Mouse (Mus musculus) urinary bladder, postnatal 36 days (tissue): Measurements from ENCODE around the gene Ica1l.

Source experiments
- DNase-seq, 2 experiments: peaks; one replicate each; pipeline ENCODE4 v3.0.0; 2022; ENCODE audit warnings: low spot score in 2 of 2, mixed read lengths in 1 of 2

The Ica1l gene

GRCm38 (mm10) chr1:59966171-59966785, 76.7 kb downstream of the Ica1l start:
- DNase-seq: no peak

- no peak for DNase-seq
These were observed 83.0 kb downstream of the Ica1l start for GRCm38 (mm10) chr1:59959941-59960340.

GRCm38 (mm10) chr1:59957206-59957605, 85.8 kb downstream of the Ica1l start:
- DNase-seq: no peak

GRCm38 (mm10) chr1:59947509-59947908, 95.5 kb downstream of the Ica1l start:
- DNase-seq: no peak

- DNase-seq: no peak
These were observed 97.0 kb downstream of the Ica1l start for GRCm38 (mm10) chr1:59945969-59946368.

GRCm38 (mm10) chr1:59943825-59944224, 99.2 kb downstream of the Ica1l start:
- DNase-seq: peak; percentile 32 to 37

- no peak for DNase-seq
These were observed 100.8 kb downstream of the Ica1l start for GRCm38 (mm10) chr1:59942057-59942790.

GRCm38 (mm10) chr1:59941063-59941462, 101.9 kb downstream of the Ica1l start:
- no peak for DNase-seq

GRCm38 (mm10) chr1:59932991-59933390, 110.0 kb downstream of the Ica1l start:
- DNase-seq: no peak
